Mouse (Mus musculus) adrenal gland, adult 2 months (tissue): ENCODE measurements around the gene Zbtb17. TPM values are rescaled to one million over a fixed set of nuclear protein-coding genes. Genes with fewer than 3 reads are reported as not detected.

Source experiments
- DNase-seq: peaks from one replicate; pipeline ENCODE4 v3.0.0; 2021
- polyA plus RNA-seq: library from polyadenylated mRNA; depleted of rRNA; stranded (reverse); fragments of >200 nt; gene quantifications from 2 replicates; pipeline ENCODE4 v1.2.3, GENCODE M21; 2012; rRNA removed
- total RNA-seq, 2 experiments: library from RNA; stranded (reverse); gene quantifications; 2 replicates each; pipeline ENCODE4 v1.2.3; 2021

Gene Zbtb17
- total and polyA plus RNA-seq, 3 experiments, result 15.8 to 26.5 (median 18.7) TPM

GRCm38 (mm10) chr4:141488670-141489069, 44.2 kb downstream of the Zbtb17 start:
- no peak for DNase-seq

- peak; percentile 45 for DNase-seq
Observed at GRCm38 (mm10) chr4:141500637-141501036, 56.2 kb downstream of the Zbtb17 start.

- DNase-seq, result no peak
Observed at GRCm38 (mm10) chr4:141501058-141501457, 56.6 kb downstream of the Zbtb17 start.

GRCm38 (mm10) chr4:141502723-141503122, 58.3 kb downstream of the Zbtb17 start:
- DNase-seq, result no peak

GRCm38 (mm10) chr4:141504471-141504870, 60.0 kb downstream of the Zbtb17 start:
- no peak for DNase-seq

GRCm38 (mm10) chr4:141505810-141506209, 61.4 kb downstream of the Zbtb17 start:
- DNase-seq, result no peak

- DNase-seq, result peak; percentile 90
Observed at GRCm38 (mm10) chr4:141506352-141506751, 61.9 kb downstream of the Zbtb17 start.

GRCm38 (mm10) chr4:141506893-141507292, 62.4 kb downstream of the Zbtb17 start:
- peak; percentile 54 for DNase-seq

GRCm38 (mm10) chr4:141510457-141510856, 66.0 kb downstream of the Zbtb17 start:
- DNase-seq, result no peak

GRCm38 (mm10) chr4:141512145-141512544, 67.7 kb downstream of the Zbtb17 start:
- DNase-seq, result no peak

GRCm38 (mm10) chr4:141514179-141514641, 69.8 kb downstream of the Zbtb17 start:
- peak; percentile 74 for DNase-seq

Other genes with a start within 250 kb of the Zbtb17 start
- gene Rsg1, start 230.7 kb upstream of the Zbtb17 start, total RNA-seq, result 1 to 10 TPM in 1 of 2 experiments, under 1 TPM in 1; 0.86 to 1.1 TPM
- gene Rsg1, start 230.7 kb upstream of the Zbtb17 start, polyA plus RNA-seq, result 1.7 and 2.3 TPM in 2 replicates
- gene Arhgef19, start 205.2 kb upstream of the Zbtb17 start, total RNA-seq, result 10 to 100 TPM; 50.9 to 65.1 TPM
- gene Arhgef19, start 205.2 kb upstream of the Zbtb17 start, polyA plus RNA-seq, result 58.3 and 75.8 TPM in 2 replicates
- gene Epha2, start 143.4 kb upstream of the Zbtb17 start, total RNA-seq, result 10 to 100 TPM; 11.7 to 19.4 TPM
- 18.0 and 24.1 TPM in 2 replicates for gene Epha2, start 143.4 kb upstream of the Zbtb17 start, polyA plus RNA-seq
- 1 to 10 TPM in 1 of 2 experiments, under 1 TPM in 1; 0.86 to 4.5 TPM for gene Fam131c, start 76.4 kb upstream of the Zbtb17 start, total RNA-seq
- gene Fam131c, start 76.4 kb upstream of the Zbtb17 start, polyA plus RNA-seq, result 3.1 and 9.5 TPM in 2 replicates
- not detected for gene Clcnka, start 45.9 kb upstream of the Zbtb17 start, total RNA-seq
- 0.04 and 0.07 TPM in 2 replicates for gene Clcnka, start 45.9 kb upstream of the Zbtb17 start, polyA plus RNA-seq
- not detected for gene Clcnkb, start 28.6 kb upstream of the Zbtb17 start, total RNA-seq
- gene Clcnkb, start 28.6 kb upstream of the Zbtb17 start, polyA plus RNA-seq, result not detected in 2 replicates
- gene Hspb7, start 23.9 kb upstream of the Zbtb17 start, total RNA-seq, result 1 to 10 TPM in 1 of 2 experiments, under 1 TPM in 1; 0.26 to 1.1 TPM
- 1.1 and 1.2 TPM in 2 replicates for gene Hspb7, start 23.9 kb upstream of the Zbtb17 start, polyA plus RNA-seq
- gene Srarp, start 8.5 kb upstream of the Zbtb17 start, total RNA-seq, result under 1 TPM; 0.32 to 0.55 TPM
- gene Srarp, start 8.5 kb upstream of the Zbtb17 start, polyA plus RNA-seq, result 0.22 TPM in 1 of 2 replicates, not detected in the other
- 10 to 100 TPM; 37.8 to 55.3 TPM for gene Spen, start 93.9 kb downstream of the Zbtb17 start, total RNA-seq
- 63.9 and 76.4 TPM in 2 replicates for gene Spen, start 93.9 kb downstream of the Zbtb17 start, polyA plus RNA-seq
- 10 to 100 TPM in 1 of 2 experiments, 1 to 10 TPM in 1; 9.0 to 23.0 TPM for gene Fblim1, start 161.4 kb downstream of the Zbtb17 start, total RNA-seq
- 10.4 and 12.8 TPM in 2 replicates for gene Fblim1, start 161.4 kb downstream of the Zbtb17 start, polyA plus RNA-seq
- gene Tmem82, start 174.0 kb downstream of the Zbtb17 start, total RNA-seq, result 1 to 10 TPM in 1 of 2 experiments, under 1 TPM in 1; 0.93 to 1.6 TPM
- gene Tmem82, start 174.0 kb downstream of the Zbtb17 start, polyA plus RNA-seq, result 2.8 TPM in 2 replicates
- 10 to 100 TPM in 1 of 2 experiments, 1 to 10 TPM in 1; 9.2 to 14.2 TPM for gene Slc25a34, start 179.2 kb downstream of the Zbtb17 start, total RNA-seq
- gene Slc25a34, start 179.2 kb downstream of the Zbtb17 start, polyA plus RNA-seq, result 4.3 and 5.7 TPM in 2 replicates
- 10 to 100 TPM; 47.8 to 73.2 TPM for gene Plekhm2, start 220.2 kb downstream of the Zbtb17 start, total RNA-seq
- gene Plekhm2, start 220.2 kb downstream of the Zbtb17 start, polyA plus RNA-seq, result 63.1 and 63.4 TPM in 2 replicates
- gene Rsc1a1, start 240.9 kb downstream of the Zbtb17 start, total RNA-seq, result not detected
- 4.3 and 6.8 TPM in 2 replicates for gene Rsc1a1, start 240.9 kb downstream of the Zbtb17 start, polyA plus RNA-seq